Mouse (Mus musculus): ENCODE data around the gene Lce1h. TPM values are rescaled to one million over a fixed set of nuclear protein-coding genes. Genes with fewer than 3 reads are reported as not detected.

The Lce1h gene
- not detected in 2 replicates for polyA plus RNA-seq (2016; fragmentation: Nextera tagmentation; extraction: Ambion mirVana)

DNA sequence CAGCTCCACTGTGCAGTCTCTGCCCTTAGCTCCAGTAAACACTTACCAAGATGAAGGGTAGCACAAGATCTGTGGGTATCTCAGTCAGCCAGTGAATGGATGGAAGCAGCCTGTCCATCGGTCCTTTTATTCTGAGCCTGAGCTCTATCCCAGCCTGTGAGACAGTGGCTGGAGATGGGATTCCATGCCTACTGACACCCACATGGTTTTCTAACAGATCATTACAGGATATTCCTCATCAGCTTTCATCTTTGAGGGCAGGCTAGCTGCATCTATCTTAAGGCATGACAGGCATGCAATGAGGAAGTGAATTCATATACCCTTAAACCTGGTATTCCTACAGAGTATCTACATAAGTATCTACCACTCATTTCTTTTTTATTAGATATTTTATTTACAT is at the start of gene Lce1h:
Gene Lce1h (minus strand): TSS at position 101 of the 400 bp plus-strand sequence.
- H3K27ac ChIP-seq = no peak within 1 kb of the TSS
- H3K4me3 ChIP-seq = no peak within 1 kb of the TSS
- no peak for ATAC-seq (ENCODE audit: low FRiP score, low read depth)
- H3K4me1 ChIP-seq = no peaks in the 10 kb centered on the region
- 89% methylated on average over 1 of the region's 1 CpGs for WGBS
- no peaks in the 10 kb centered on the region for H3K27me3 ChIP-seq (replicated peaks)
- no peak within 1 kb of the TSS for H3K9ac ChIP-seq
- H3K36me3 ChIP-seq = no peaks in the 10 kb centered on the region
- H3K4me2 ChIP-seq (replicated peaks) = no peak within 1 kb of the TSS
- no peaks in the 10 kb centered on the region for H3K9me3 ChIP-seq

DNA sequence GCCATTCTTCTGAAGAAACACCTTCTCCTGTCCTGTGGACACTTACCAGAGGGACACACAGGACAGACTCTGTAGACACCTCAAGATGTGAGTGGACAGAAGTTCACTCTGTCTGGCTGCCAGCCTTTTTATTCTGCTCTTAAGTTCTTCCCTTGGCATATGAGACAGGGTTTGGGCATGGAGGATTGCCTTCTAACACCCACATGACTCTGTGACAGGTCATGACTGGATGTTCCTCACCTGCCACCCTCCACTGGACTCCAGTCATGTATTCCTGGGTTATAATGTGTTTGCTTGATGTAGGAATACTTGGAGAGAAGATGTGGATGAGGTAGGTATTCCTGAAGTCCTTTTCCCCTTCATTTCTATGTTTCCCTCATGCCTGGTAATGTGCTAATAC is 42.9 kb upstream of the Lce1h start, which contains the start of gene Lce1k:
Gene Lce1k (minus strand): TSS at position 101 of the 400 bp plus-strand sequence.
- Histone ChIP-seq H3K27ac (no peak within 1 kb of the TSS), H3K27me3 (replicated peaks) (no peaks in the 10 kb centered on the region), H3K4me1 (no peaks in the 10 kb centered on the region), H3K9me3 (no peaks in the 10 kb centered on the region), H3K4me2 (replicated peaks) (no peak within 1 kb of the TSS), H3K9ac (no peak within 1 kb of the TSS), H3K4me3 (no peak within 1 kb of the TSS), H3K36me3 (no peaks in the 10 kb centered on the region)
- ATAC-seq (ENCODE audit: low FRiP score, low read depth) = no peak

DNA sequence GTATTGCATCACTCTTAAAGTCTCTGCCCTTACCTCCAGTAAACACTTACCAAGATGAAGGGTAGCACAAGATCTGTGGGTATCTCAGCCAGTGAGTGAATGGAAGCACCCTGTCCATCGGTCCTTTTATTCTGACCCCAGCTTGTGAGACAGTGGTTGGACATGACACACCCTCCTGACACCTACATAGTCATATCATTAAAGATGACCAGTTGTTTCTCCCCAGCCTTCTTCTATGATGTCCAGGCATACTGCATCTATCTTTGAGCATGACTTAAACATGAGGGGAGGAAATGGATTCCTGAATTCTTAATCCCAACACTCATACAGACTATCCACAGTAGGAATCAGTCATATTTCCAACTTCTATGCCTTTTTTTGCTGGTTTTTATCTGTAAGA is 25.5 kb upstream of the Lce1h start, which contains the start of gene Lce1j:
Gene Lce1j (minus strand): TSS at position 101 of the 400 bp plus-strand sequence.
- Histone ChIP-seq H3K27me3 (replicated peaks) (no peaks in the 10 kb centered on the region), H3K4me1 (no peaks in the 10 kb centered on the region), H3K4me2 (replicated peaks) (no peak within 1 kb of the TSS), H3K27ac (no peak within 1 kb of the TSS), H3K36me3 (no peaks in the 10 kb centered on the region), H3K4me3 (no peak within 1 kb of the TSS), H3K9ac (no peak within 1 kb of the TSS), H3K9me3 (no peaks in the 10 kb centered on the region)
- no peak for ATAC-seq (ENCODE audit: low FRiP score, low read depth)
- 89% methylated on average over 1 of the region's 1 CpGs for WGBS

DNA sequence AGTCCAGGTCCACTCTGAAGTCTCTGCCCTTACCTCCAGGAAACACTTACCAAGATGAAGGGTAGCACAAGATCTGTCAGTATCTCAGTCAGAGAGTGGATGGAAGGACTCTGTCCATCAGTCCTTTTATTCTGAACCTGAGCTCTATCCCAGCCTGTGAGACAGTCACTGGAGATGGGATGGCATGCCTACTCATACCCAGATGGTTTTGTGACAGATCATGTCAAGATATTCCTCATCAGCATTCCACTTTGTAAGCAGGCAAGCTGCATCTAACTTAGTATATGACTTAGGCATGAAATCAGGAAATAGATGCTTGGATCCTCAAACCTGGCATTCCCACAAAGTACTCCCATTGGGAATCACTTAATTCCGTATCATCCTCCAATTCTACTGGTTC is 13.9 kb upstream of the Lce1h start, which contains the start of gene Lce1i:
Gene Lce1i (minus strand): TSS at position 101 of the 400 bp plus-strand sequence.
- Histone ChIP-seq H3K4me3 (no peak within 1 kb of the TSS), H3K9ac (no peak within 1 kb of the TSS), H3K27ac (no peak within 1 kb of the TSS), H3K27me3 (replicated peaks) (no peaks in the 10 kb centered on the region), H3K4me2 (replicated peaks) (no peak within 1 kb of the TSS), H3K4me1 (no peaks in the 10 kb centered on the region), H3K36me3 (no peaks in the 10 kb centered on the region), H3K9me3 (no peaks in the 10 kb centered on the region)
- no peak for ATAC-seq (ENCODE audit: low FRiP score, low read depth)
- 89% methylated on average over 1 of the region's 1 CpGs for WGBS

DNA sequence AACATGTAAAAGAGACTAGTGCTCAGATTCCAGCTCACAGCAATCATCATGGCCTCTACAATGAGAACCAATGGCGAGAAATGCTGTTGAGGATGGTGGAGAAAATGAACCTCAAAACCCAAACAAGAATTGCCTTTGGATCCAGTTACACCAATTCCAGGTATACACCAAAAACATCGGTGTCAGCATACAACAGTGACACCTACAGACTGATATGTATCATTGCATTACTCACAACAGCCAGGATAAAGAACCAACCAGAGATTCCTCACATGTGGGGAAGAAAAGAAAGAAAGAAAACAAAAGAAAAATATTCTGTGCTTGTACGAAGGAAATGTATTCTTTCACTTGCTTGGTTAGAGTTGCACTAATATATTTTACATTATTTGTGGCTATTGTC is 6.7 kb upstream of the Lce1h start:
- Histone ChIP-seq H3K9me3 (no peaks in the 10 kb centered on the region), H3K4me1 (no peaks in the 10 kb centered on the region), H3K36me3 (no peaks in the 10 kb centered on the region), H3K4me3 (no peak overlapping the region), H3K27ac (no peak overlapping the region), H3K4me2 (replicated peaks) (no peak overlapping the region), H3K9ac (no peak overlapping the region), H3K27me3 (replicated peaks) (no peaks in the 10 kb centered on the region)
- no peak for ATAC-seq (ENCODE audit: low FRiP score, low read depth)
- 32% methylated on average over 3 of the region's 3 CpGs for WGBS

DNA sequence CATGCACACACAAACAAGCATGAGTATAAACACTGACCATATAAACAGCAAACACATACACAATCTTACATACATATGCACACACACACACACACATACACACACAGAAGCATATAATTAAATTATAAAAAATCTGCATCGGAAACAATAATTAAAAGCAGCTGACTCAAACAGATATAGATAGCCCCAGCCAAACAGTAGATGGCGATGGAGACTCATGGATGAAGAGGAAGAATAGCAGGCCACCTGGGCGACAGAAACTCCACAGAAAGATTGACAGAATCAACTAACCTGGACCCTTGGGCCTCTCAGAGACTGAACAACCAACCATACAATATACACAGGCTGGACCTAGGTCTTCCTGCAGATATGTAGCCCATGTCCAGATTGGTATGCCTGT is 11.7 kb downstream of the Lce1h start:
- no peak overlapping the region for H3K9ac ChIP-seq
- H3K9me3 ChIP-seq = no peaks in the 10 kb centered on the region
- no peaks in the 10 kb centered on the region for H3K27me3 ChIP-seq (replicated peaks)
- no peak overlapping the region for H3K4me3 ChIP-seq
- WGBS = 40% methylated on average over 3 of the region's 3 CpGs
- no peaks in the 10 kb centered on the region for H3K36me3 ChIP-seq
- ATAC-seq (ENCODE audit: low FRiP score, low read depth) = no peak
- H3K27ac ChIP-seq = no peak overlapping the region
- H3K4me1 ChIP-seq = no peaks in the 10 kb centered on the region
- no peak overlapping the region for H3K4me2 ChIP-seq (replicated peaks)

DNA sequence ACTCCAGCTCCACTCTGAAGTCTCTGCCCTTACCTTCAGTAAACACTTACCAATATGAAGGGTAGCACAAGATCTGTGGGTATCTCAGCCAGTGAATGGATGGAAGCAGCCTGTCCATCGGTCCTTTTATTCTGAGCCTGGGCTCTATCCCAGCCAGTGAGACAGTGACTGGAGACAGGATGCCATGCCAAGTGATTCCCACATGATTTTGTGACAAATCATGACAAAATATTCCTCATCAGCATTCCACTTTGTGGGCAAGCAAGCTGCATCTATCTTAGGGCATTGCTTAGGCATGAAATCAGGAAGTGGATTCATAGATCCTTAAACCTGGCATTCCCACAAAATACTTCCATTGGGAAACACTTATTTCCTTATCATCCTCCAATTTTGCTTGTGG is 12.6 kb downstream of the Lce1h start, which contains the start of gene Lce1g:
Gene Lce1g (minus strand): TSS at position 101 of the 400 bp plus-strand sequence.
- no peak for ATAC-seq (ENCODE audit: low FRiP score, low read depth)
- Histone ChIP-seq H3K36me3 (no peaks in the 10 kb centered on the region), H3K4me1 (no peaks in the 10 kb centered on the region), H3K27ac (no peak within 1 kb of the TSS), H3K9ac (no peak within 1 kb of the TSS), H3K4me3 (no peak within 1 kb of the TSS), H3K4me2 (replicated peaks) (no peak within 1 kb of the TSS), H3K27me3 (replicated peaks) (no peaks in the 10 kb centered on the region), H3K9me3 (no peaks in the 10 kb centered on the region)
- WGBS = 94% methylated on average over 1 of the region's 1 CpGs

DNA sequence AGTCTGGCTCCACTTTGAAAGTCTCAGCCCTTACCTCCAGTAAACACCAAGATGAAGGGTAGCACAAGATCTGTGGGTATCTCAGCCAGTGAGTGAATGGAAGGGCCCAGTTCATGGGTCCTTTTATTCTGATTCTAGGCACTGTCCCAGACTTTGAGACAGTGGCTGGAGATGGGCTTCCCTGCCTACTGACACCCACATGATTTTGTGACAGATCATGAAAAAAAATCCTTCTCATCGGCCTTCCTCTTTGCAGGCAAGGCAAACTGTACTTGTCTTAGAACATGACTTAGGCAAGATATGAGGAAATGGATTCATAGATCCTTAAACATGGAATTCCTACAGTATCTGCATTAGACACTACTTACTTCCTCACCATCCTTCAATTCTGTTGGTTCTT is 25.9 kb downstream of the Lce1h start, which contains the start of gene Gm38119:
Gene Gm38119 (minus strand): TSS at position 101 of the 400 bp plus-strand sequence.
- no peak within 1 kb of the TSS for H3K27ac ChIP-seq
- no peak within 1 kb of the TSS for H3K9ac ChIP-seq
- no peak within 1 kb of the TSS for H3K4me2 ChIP-seq (replicated peaks)
- H3K36me3 ChIP-seq = no peaks in the 10 kb centered on the region
- H3K4me3 ChIP-seq = no peak within 1 kb of the TSS
- no peaks in the 10 kb centered on the region for H3K4me1 ChIP-seq
- no peak for ATAC-seq (ENCODE audit: low FRiP score, low read depth)
- no peaks in the 10 kb centered on the region for H3K27me3 ChIP-seq (replicated peaks)
- H3K9me3 ChIP-seq = no peaks in the 10 kb centered on the region
- 69% methylated on average over 1 of the region's 1 CpGs for WGBS

DNA sequence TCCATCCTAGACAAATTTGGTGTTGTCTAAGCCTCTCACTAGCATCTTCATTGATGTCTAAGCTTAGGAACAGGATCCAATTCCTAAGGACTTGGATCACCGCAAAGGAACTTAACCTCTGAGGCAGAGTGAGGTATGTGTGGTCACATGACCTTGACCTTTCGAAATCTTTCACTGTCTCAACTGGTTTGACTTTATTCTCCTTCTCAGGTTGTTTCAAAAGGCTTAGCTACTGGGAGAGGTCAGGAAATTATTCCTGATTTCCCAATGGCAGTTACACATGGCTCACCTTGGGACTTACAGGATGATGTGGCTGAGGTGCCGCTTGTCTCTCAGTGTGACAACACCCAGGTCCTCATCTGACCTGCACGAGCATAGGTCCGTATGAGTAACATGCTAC is 42.2 kb downstream of the Lce1h start:
- Histone ChIP-seq H3K4me2 (replicated peaks) (no peak overlapping the region), H3K36me3 (no peaks in the 10 kb centered on the region), H3K27me3 (replicated peaks) (no peaks in the 10 kb centered on the region), H3K4me1 (no peaks in the 10 kb centered on the region), H3K27ac (no peak overlapping the region), H3K9ac (no peak overlapping the region), H3K4me3 (no peak overlapping the region), H3K9me3 (no peaks in the 10 kb centered on the region)
- 91% methylated on average over 5 of the region's 5 CpGs for WGBS
- ATAC-seq (ENCODE audit: low FRiP score, low read depth) = no peak

DNA sequence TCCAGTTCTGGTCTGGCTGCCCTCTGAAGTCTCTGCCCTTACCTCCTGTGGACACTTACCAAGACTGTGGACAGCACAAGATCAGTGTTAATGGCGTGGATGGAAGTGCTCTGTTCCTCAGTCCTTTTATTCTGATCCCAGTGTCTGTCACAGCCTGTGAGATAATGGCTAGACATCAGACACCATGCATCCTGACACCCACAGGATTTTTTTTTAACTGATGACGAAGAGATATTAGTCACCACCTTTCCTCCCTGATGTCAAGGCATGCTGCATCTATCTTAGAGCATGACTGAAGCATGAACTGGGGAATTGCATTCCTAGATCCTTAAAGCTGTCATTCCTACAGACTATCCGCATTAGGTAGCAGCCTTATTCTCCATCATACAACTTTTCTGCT is 44.6 kb downstream of the Lce1h start, which contains the start of gene Lce1f:
Gene Lce1f (minus strand): TSS at position 101 of the 400 bp plus-strand sequence.
- WGBS = 83% methylated on average over 3 of the region's 3 CpGs
- H3K27me3 ChIP-seq (replicated peaks) = no peaks in the 10 kb centered on the region
- H3K9me3 ChIP-seq = no peaks in the 10 kb centered on the region
- H3K4me2 ChIP-seq (replicated peaks) = no peak within 1 kb of the TSS
- H3K4me1 ChIP-seq = no peaks in the 10 kb centered on the region
- ATAC-seq (ENCODE audit: low FRiP score, low read depth) = no peak
- no peak within 1 kb of the TSS for H3K9ac ChIP-seq
- H3K4me3 ChIP-seq = no peak within 1 kb of the TSS
- H3K36me3 ChIP-seq = no peaks in the 10 kb centered on the region
- H3K27ac ChIP-seq = no peak within 1 kb of the TSS

DNA sequence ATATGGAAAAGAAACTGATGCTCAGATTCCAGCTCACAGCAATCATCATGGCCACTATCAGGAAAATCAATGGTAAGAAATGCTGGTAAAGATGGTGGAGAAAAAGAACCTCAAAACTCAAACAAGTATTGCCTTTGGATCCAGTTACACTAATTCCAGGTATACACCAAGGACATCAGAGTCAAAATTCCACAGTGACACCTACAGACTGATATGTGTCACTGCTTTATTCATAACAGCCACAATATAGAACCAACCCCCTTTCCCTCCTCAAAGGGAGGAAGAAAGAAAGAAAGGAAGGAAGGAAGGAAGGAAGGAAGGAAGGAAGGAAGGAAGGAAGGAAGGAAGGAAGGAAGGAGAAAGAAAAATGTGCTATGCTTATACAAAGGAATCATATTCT is 49.7 kb downstream of the Lce1h start:
- Histone ChIP-seq H3K9ac (no peak overlapping the region), H3K9me3 (no peaks in the 10 kb centered on the region), H3K36me3 (no peaks in the 10 kb centered on the region), H3K4me2 (replicated peaks) (no peak overlapping the region), H3K27me3 (replicated peaks) (no peaks in the 10 kb centered on the region), H3K27ac (no peak overlapping the region), H3K4me1 (no peaks in the 10 kb centered on the region), H3K4me3 (no peak overlapping the region)
- ATAC-seq (ENCODE audit: low FRiP score, low read depth) = no peak
